Mouse (Mus musculus): ENCODE measurements around the gene Larp1b.

GRCm38 (mm10) chr3:40952606-40953005, 3.0 kb downstream of the Larp1b start:
- TF ChIP-seq EP300 (optimal IDR thresholded peaks at IDR 0.05): no peak
- TF ChIP-seq CTCF (IDR thresholded peaks at IDR 0.05; ENCODE audit: low read depth): peak; percentile 28; the same call in 1 of the 2 replicates
